Mouse (Mus musculus) CD8-positive naive resting alpha-beta T cell, adult 57 days (primary cell): Measurements from ENCODE around the gene Sord. TPM values are rescaled to one million over a fixed set of nuclear protein-coding genes. Genes with fewer than 3 reads are reported as not detected.

Experiments
- total RNA-seq: library from RNA; stranded (reverse); gene quantifications from one replicate; pipeline ENCODE4 v1.2.4, GENCODE M21; 2023

Gene Sord
- 1.6 TPM for total RNA-seq

GRCm38 (mm10) chr2:122234611-122235288 is at the start of gene Sord:
Gene Sord, plus strand, starts transcription at chr2:122234749.

GRCm38 (mm10) chr2:122186106-122186505 is 48.4 kb upstream of the Sord start, which contains the start of the genes Patl2 and Terb2:
Gene Patl2, minus strand, starts transcription at chr2:122186189.
Gene Terb2, plus strand, starts transcription at chr2:122186272.

GRCm38 (mm10) chr2:122298096-122298499 is 63.5 kb downstream of the Sord start, which contains the start of gene Duox2:
Gene Duox2, minus strand, starts transcription at chr2:122298449.

GRCm38 (mm10) chr2:122298596-122299490 is 64.3 kb downstream of the Sord start, which contains the start of gene Duoxa2:
Gene Duoxa2, plus strand, starts transcription at chr2:122298900.

GRCm38 (mm10) chr2:122313536-122313935 is 79.0 kb downstream of the Sord start, which contains the start of gene Duoxa1:
Gene Duoxa1, minus strand, starts transcription at chr2:122313730.

Other genes starting within 250 kb of the Sord start
- gene Eif3j1, start 206.2 kb upstream of the Sord start, total RNA-seq, result 44.6 TPM
- gene Spg11, start 116.4 kb upstream of the Sord start, total RNA-seq, result 27.0 TPM
- gene B2m, start 87.1 kb upstream of the Sord start, total RNA-seq, result 2,769 TPM
- gene Trim69, start 74.0 kb upstream of the Sord start, total RNA-seq, result 1.3 TPM
- gene Patl2, start 48.6 kb upstream of the Sord start, total RNA-seq, result not detected
- not detected for gene Terb2, start 48.5 kb upstream of the Sord start, total RNA-seq
- gene Duox2, start 63.7 kb downstream of the Sord start, total RNA-seq, result not detected
- not detected for gene Duoxa2, start 64.2 kb downstream of the Sord start, total RNA-seq
- not detected for gene Duoxa1, start 79.0 kb downstream of the Sord start, total RNA-seq
- gene Duox1, start 80.9 kb downstream of the Sord start, total RNA-seq, result not detected
- 8.0 TPM for gene Shf, start 134.4 kb downstream of the Sord start, total RNA-seq
- 144 TPM for gene Slc28a2, start 191.7 kb downstream of the Sord start, total RNA-seq